ENCODE assay signal across 19 mouse cellular contexts in genomic region chr1:125439556-125439955, GRCm38 (mm10). TPM values are rescaled to one million over a fixed set of nuclear protein-coding genes. Genes with fewer than 3 reads are reported as not detected.
DNase-seq lines count a peak whose midpoint lies in the region; TF ChIP-seq lines count a peak whose summit lies in the region.
"Had no signal": no experiment of that assay in that cellular context is flagged by ENCODE, and none has a peak within 500 bp of the region (broad histone marks: within the 10 kb centered on the region; RNA-seq: fewer than 3 reads in every experiment).

No protein-coding gene starts in this region.

- no peak for TF ChIP-seq CTCF in layer of hippocampus, adult 2 months (conservative IDR thresholded peaks at IDR 0.05)

- H3K27ac ChIP-seq in layer of hippocampus, adult 2 months = peak overlapping the region; percentile 84
- H3K27ac ChIP-seq: embryonic facial prominence, embryonic 13.5 days; gastrocnemius, adult 2 months; heart, embryonic 10.5 days; hindbrain, embryonic 12.5 days had no signal

- peak; percentile 63 to 84 for DNase-seq in layer of hippocampus, adult 18-20 months (ENCODE audit: low spot score in 2 of 2)
- no peak for DNase-seq in layer of hippocampus, postnatal 25 days (ENCODE audit: extremely low spot score in 1 of 2, low spot score in 1 of 2)
- DNase-seq in right cerebral cortex, postnatal 25 days = peak; percentile 10
- DNase-seq in right cerebral cortex, postnatal 36 days (ENCODE audit: low spot score in 2 of 2) = no peak
- peak; percentile 61 to 72 for DNase-seq in layer of hippocampus, adult 2 months (ENCODE audit: low spot score in 2 of 2)
- peak; percentile 23 to 65 for DNase-seq in layer of hippocampus, postnatal 14 days (ENCODE audit: low spot score in 2 of 2)
- DNase-seq in yolk sac, embryonic 10.5 days (ENCODE audit: low spot score) = no peak
- DNase-seq in ovary, adult 18-20 months (ENCODE audit: low spot score) = no peak
- DNase-seq: adrenal gland, postnatal 14 days; cerebellum, adult 18-20 months; cerebellum, adult 9-11 months; cerebellum, postnatal 36 days; gastrocnemius, adult 2 months; gastrocnemius, postnatal 25 days; heart, postnatal 10 days; heart, postnatal 4 days had no signal

- H3K4me3 ChIP-seq in layer of hippocampus, adult 2 months = no peak overlapping the region
- H3K4me3 ChIP-seq: embryonic facial prominence, embryonic 13.5 days; gastrocnemius, adult 2 months; heart, embryonic 10.5 days; hindbrain, embryonic 12.5 days had no signal

RNA-seq across cellular contexts. Expression of gene Actr3, which starts 4.0 kb away (rescaled TPM):
- 100 to 1,000 TPM; 346 to 362 TPM for total RNA-seq in layer of hippocampus, adult 18-20 months (2021)
- 100 to 1,000 TPM; 353 TPM for total RNA-seq in layer of hippocampus, postnatal 25 days (2021)
- 100 to 1,000 TPM; 352 to 359 TPM for total RNA-seq in layer of hippocampus, adult 2 months (2021)
- 100 to 1,000 TPM; 296 to 311 TPM for total RNA-seq in layer of hippocampus, postnatal 14 days (2021)

Comparison
In these comparisons a context has a peak if more than half of its experiments do, and no peak if none do; other contexts are left out.
1. DNase-seq: peak in layer of hippocampus, adult 18-20 months (2 of 2), right cerebral cortex, postnatal 25 days (single experiment), layer of hippocampus, adult 2 months (2 of 2) and layer of hippocampus, postnatal 14 days (2 of 2); none in layer of hippocampus, postnatal 25 days (0 of 2), right cerebral cortex, postnatal 36 days (0 of 2), yolk sac, embryonic 10.5 days (single experiment) and ovary, adult 18-20 months (single experiment).